Mouse (Mus musculus) cerebellum, adult 2 months (tissue): ENCODE results near the gene Clmn. TPM values are rescaled to one million over a fixed set of nuclear protein-coding genes. Genes with fewer than 3 reads are reported as not detected.

Experiments used
- DNase-seq, 2 experiments: peaks; one replicate each; pipeline ENCODE4 v3.0.0; 2021
- H3K27ac ChIP-seq: fragments of 200-500 bp; 2 replicates; pipeline ENCODE4 v1.5.1; 2012; ENCODE audit warnings: low read length, control low read depth, inconsistent platforms; ENCODE audit not compliant: insufficient read depth
- H3K27me3 ChIP-seq: fragments of 200-500 bp; 2 replicates; pipeline ENCODE4 v1.6.1; 2012; ENCODE audit warnings: inconsistent platforms, mild to moderate bottlenecking, low read length, moderate library complexity; ENCODE audit not compliant: control insufficient read depth, insufficient read depth
- H3K4me1 ChIP-seq: fragments of 200-500 bp; 2 replicates; pipeline ENCODE4 v1.6.1; 2011; ENCODE audit warnings: low read length; ENCODE audit not compliant: control insufficient read depth, insufficient read depth
- H3K4me3 ChIP-seq: fragments of 200-500 bp; replicated peaks from 2 replicates; pipeline ENCODE3; 2011; ENCODE audit warnings: mild to moderate bottlenecking, low read depth, low read length, control low read depth; ENCODE audit not compliant: insufficient read depth
- CTCF ChIP-seq: fragments of 200-500 bp; IDR thresholded peaks from 2 replicates; pipeline ENCODE4 v1.5.1; 2011; ENCODE audit warnings: low read depth, mild to moderate bottlenecking, control low read depth, low read length, moderate library complexity, borderline replicate concordance; ENCODE audit not compliant: insufficient read depth
- POLR2A ChIP-seq: fragments of 200-500 bp; IDR thresholded peaks from 2 replicates; pipeline ENCODE4 v1.6.1; 2011; ENCODE audit warnings: low read length, control low read depth, borderline replicate concordance; ENCODE audit not compliant: insufficient read depth
- WGBS: fragments of 180-500 bp; shearing (Covaris S2); methylation state at CpG from one replicate; pipeline ENCODE4 v1.1.7; 2018; 5-methylcytosine and 5-hydroxymethylcytosine counted together
- polyA plus RNA-seq: library from polyadenylated mRNA; depleted of rRNA; stranded (reverse); fragments of >200 nt; gene quantifications from 2 replicates; pipeline ENCODE4 v1.2.3, GENCODE M21; 2012

Gene Clmn
- polyA plus RNA-seq, 1 experiment = 30.6 TPM

DNA sequence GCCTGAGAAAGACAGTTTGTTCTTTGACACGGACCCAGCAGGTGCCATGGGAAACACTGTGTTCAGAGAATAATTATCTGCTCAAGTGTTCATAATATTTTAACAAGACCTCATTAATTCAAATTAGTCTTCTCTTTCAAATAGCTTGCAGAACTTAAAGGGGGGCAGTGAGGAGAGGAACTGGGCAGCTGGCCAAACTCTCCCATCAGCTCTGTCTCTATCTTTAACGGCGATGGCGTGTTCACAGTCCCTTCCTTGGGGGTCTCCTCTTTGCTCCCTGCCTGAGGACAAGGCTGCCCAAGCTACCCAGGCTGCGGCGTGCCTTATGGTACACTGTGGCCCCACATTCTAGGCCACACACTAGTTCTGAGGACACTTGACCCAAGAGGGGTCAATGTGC is 37.2 kb downstream of the Clmn start:
- Histone ChIP-seq H3K27me3 (no peaks in the 10 kb centered on the region), H3K4me3 (no peak overlapping the region), H3K27ac (no peak overlapping the region), H3K4me1 (peaks cover 6% of the 10 kb centered on the region)
- DNase-seq = no peak
- TF ChIP-seq POLR2A (no peak), CTCF (no peak)
- 85% methylated on average over 6 of the region's 6 CpGs for WGBS

DNA sequence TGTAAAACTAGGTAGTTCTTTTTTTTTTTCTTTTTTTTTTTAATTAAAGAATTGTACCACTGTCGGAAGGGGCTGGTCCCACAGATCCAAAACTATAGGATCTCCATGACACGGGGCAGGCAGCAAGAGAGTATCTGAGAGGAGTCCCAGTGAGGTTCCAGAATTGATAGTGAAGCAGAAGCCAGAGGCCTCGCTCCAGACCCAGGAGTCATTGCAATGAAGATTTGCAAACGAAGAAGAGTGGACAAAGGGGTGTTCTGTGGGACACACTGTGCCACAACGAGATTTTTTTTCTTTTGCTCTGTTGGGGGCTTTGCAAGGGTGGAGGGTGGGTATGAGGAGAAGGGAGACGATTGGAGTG is 40.0 kb downstream of the Clmn start:
- no peaks in the 10 kb centered on the region for H3K27me3 ChIP-seq
- peaks cover 6% of the 10 kb centered on the region for H3K4me1 ChIP-seq
- no peak overlapping the region for H3K4me3 ChIP-seq
- TF ChIP-seq POLR2A = no peak
- no peak for TF ChIP-seq CTCF
- no peak for DNase-seq
- no peak overlapping the region for H3K27ac ChIP-seq
- WGBS = 30% methylated on average over 6 of the region's 6 CpGs

DNA sequence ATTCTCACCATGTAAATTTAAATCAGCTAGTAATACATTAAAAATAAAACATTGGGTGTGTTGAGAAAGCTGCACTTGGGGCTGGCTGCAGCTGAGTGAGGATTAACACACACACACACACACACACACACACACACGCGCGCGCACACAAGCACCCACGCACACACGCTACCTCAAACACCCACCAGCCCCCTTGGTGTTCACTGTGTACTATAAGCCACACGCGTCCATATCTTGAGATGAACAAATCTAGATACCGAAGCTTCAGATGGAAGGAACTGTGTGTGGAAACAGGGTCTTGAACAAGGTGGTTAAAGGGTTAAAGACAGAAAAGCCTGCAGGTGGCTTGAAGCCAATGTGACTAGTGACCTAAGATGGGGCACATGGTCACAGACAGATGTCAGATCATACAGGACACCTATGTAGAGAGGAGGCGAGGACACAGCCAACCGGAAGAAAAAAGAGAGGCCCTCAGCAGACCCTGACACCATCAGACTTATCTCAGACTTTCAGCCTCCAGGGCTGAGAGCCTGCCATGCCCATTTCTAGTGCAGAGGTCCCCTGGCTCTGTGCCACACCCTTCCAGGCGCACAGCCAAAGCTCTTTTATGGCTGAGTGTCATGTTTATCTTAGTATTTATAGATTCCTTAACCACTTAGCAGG is 40.5 kb downstream of the Clmn start:
- no peaks in the 10 kb centered on the region for H3K27me3 ChIP-seq
- no peak overlapping the region for H3K4me3 ChIP-seq
- H3K4me1 ChIP-seq = peaks cover 6% of the 10 kb centered on the region
- no peak overlapping the region for H3K27ac ChIP-seq
- TF ChIP-seq POLR2A (no peak), CTCF (no peak)
- DNase-seq = peak; percentile 47 to 50
- WGBS = 68% methylated on average over 12 of the region's 12 CpGs

DNA sequence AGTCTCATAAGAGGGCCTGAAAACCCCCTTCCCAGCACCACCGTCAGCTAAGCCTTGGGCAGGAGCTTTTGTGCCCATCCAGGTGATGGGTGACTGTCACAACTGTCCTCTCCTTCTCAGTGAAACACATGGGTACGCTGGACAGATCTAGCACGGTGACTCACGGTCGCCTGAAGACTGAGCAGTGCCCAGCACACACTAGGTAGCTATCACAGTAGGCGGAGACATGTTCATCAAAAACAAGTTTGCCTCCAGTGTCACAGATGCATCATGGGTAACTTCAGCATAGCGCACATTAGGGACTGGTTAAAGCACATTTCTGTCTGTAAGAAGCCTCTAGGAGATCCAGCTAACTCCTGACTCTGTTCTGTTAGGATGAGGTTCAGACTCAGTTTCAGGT is 41.2 kb downstream of the Clmn start:
- no peak for DNase-seq
- no peak overlapping the region for H3K4me3 ChIP-seq
- peaks cover 6% of the 10 kb centered on the region for H3K4me1 ChIP-seq
- WGBS = 98% methylated on average over 7 of the region's 7 CpGs
- no peak overlapping the region for H3K27ac ChIP-seq
- no peak for TF ChIP-seq POLR2A
- TF ChIP-seq CTCF = no peak
- H3K27me3 ChIP-seq = no peaks in the 10 kb centered on the region

DNA sequence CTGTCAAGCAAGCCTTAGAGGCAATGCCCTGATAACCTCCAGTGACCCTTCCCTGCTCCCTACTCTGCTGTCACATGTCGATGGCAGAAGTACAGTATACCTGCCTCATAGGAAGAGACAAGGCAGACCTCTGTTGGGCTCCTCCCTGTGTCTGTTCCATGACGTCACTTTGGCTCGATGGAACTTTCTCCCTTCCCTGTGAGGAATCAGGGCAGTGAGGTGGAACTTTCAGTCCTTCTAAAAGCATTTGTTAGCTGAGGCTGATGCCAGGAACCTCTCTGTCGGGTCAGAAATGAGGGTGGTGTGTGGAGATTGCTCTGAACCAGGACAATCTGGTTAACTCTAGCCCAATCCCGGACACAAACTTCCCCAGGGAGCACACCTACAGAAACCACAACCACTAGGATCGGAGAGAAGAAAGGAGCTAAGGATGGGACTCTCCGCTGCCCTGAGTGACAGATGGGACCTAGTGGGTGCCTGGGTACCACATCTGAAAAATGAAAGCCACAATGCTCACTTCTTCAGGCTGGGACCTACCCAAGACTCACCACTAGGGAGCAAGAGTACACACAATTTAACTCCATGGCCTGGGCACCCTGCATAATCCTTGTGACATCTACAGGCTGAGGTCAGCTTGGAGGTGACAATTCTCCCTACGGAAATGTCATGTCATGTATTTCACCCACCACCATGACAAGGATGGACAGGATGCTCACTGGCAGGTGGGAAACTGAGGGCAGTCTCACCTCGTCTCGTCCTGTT is 41.9 kb downstream of the Clmn start:
- Histone ChIP-seq H3K27me3 (no peaks in the 10 kb centered on the region), H3K27ac (no peak overlapping the region), H3K4me1 (peaks cover 10% of the 10 kb centered on the region), H3K4me3 (no peak overlapping the region)
- DNase-seq = no peak
- TF ChIP-seq CTCF = no peak
- 84% methylated on average over 10 of the region's 10 CpGs for WGBS

DNA sequence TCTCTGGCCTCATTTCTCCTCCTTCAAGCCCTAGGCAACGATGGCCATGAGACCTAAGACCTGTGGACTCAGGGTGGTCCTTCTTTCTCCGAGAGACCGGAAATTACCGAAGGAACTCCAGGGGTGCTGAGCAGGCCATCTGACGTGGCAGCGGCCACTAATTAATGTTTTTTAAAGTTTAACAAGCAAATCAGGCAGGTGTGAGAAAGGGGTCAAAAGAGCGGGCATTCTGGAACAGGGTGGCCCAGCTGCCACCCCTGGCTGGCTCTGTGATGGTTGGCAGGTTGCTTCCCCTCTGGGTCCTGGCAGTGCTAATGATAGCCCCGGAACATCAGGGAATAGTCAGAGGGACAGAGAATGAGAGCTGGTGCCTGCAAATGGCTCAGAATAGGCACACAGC is 42.7 kb downstream of the Clmn start:
- H3K27me3 ChIP-seq = no peaks in the 10 kb centered on the region
- no peak overlapping the region for H3K27ac ChIP-seq

DNA sequence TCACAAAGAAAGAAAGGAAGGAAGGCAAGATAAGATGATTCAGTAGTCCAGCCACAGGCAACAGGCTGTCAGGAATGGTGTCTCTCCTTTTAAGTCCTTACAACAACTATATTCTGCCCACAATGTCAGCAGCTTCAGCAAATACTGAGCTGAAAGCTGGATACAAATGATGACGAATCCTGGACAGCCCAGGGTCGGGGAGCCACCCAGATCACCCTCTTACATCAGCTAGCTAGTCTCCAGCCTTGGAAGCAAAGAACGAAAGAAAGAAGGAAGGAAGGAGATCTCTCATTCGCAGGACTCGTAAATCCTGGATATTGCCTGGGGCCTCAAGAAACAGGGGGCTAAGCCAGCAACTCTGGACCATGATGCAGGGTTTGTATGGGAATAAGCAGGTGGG is 44.8 kb downstream of the Clmn start:
- DNase-seq = no peak
- Histone ChIP-seq H3K4me1 (peaks cover 22% of the 10 kb centered on the region), H3K27me3 (no peaks in the 10 kb centered on the region), H3K27ac (no peak overlapping the region), H3K4me3 (no peak overlapping the region)
- no peak for TF ChIP-seq CTCF
- no peak for TF ChIP-seq POLR2A
- 91% methylated on average over 5 of the region's 5 CpGs for WGBS

More for the DNA sequence above, 42.7 kb downstream of the Clmn start:
- no peak for DNase-seq
- Histone ChIP-seq H3K4me1 (peaks cover 18% of the 10 kb centered on the region), H3K4me3 (no peak overlapping the region)
- 70% methylated on average over 8 of the region's 8 CpGs for WGBS
- no peak for TF ChIP-seq POLR2A
- TF ChIP-seq CTCF = no peak

DNA sequence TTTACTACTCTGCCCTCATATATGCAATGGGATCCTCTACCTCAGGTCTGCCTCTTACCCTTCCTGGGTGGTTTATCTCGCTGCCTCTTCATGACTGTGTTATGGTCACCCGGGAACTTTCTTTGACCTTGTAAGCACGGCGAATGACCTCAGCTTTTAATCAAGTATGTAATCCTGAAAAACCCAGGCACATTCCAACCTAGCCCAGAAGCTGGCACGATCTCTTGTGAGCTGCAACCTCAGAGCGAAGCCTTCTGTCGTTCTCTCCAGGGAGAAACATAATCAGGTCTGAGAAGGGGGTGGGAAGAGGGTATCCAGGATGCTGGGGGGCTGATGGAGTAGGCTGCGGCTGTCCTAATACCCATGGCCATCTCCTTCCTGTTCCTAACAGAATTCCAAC is 45.8 kb downstream of the Clmn start:
- H3K4me3 ChIP-seq = no peak overlapping the region
- 50% methylated on average over 8 of the region's 8 CpGs for WGBS
- H3K27ac ChIP-seq = no peak overlapping the region
- peaks cover 15% of the 10 kb centered on the region for H3K4me1 ChIP-seq
- no peak for DNase-seq
- H3K27me3 ChIP-seq = no peaks in the 10 kb centered on the region
- no peak for TF ChIP-seq CTCF
- no peak for TF ChIP-seq POLR2A
